Mouse (Mus musculus): ENCODE results near the gene C9orf72. TPM values are rescaled to one million over a fixed set of nuclear protein-coding genes. Genes with fewer than 3 reads are reported as not detected.
A peak's percentile ranks its signal among the peaks of the same experiment; 100 is the strongest.
"Not testable (repeated sequence)": the region's sequence is repeated elsewhere in the genome, so short reads cannot be mapped to it uniquely, and the experiment has no call there.

C9orf72 gene
- polyA plus RNA-seq (2017; shearing (Covaris generic)) = 1 to 10 TPM; 8.6 to 8.9 TPM

DNA sequence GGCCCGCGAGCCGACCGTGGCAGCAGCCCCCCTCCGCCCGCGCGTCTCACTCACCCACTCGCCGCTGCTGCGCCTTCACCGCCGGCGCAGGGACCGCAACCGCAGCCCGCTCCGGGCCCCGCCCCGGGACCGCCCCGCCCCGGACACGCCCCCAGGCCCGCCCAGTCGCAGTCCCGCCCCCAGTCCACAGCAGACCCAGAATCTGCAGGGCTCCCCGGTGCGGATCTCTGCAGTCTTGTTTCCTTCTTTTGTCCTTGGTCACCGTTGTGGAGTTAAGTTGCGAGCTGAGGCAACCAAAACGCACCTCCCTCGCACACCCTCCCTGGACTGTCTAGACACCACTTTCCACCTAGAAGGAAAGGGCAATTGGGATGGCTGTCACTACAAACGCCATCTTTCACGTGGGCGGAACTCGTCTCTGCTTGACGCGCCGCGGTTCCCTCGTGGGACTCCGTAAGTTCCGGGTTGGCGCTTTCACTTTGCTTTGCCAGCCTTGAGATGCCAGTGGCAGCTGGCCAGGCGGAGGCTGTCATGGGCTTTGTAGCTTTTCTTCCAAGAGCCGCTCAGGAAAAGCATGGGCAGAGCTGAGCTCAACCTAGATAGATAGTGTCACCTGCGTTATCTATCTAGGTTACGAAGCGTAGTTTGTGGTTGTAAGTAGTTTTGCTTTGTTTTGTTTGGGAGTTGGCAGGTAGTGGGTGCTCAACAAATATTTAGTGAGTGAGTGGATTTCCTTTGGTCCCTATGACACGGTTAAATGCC is at the start of gene C9orf72:
Gene C9orf72 (minus strand): TSS at position 442 of the 762 bp plus-strand sequence.
- ATAC-seq = peak; percentile 85

DNA sequence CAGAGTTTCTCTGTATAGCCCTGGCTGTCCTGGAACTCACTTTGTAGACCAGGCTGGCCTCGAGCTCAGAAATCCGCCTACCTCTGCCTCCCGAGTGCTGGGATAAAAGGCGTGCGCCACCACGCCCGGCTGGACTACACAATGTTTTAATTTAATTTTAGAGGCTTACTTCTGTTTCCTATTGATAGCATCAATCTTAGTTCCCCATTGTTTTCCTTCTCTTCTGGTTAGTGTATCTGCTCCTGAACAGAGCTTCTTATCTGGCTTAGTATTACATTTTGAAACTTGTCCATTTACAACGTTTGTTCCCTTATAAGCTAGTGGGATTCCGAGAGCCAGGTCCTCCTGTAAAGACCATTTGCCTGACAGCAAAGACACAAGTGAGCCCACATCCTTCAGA is 33.0 kb upstream of the C9orf72 start:
- no peak for ATAC-seq

DNA sequence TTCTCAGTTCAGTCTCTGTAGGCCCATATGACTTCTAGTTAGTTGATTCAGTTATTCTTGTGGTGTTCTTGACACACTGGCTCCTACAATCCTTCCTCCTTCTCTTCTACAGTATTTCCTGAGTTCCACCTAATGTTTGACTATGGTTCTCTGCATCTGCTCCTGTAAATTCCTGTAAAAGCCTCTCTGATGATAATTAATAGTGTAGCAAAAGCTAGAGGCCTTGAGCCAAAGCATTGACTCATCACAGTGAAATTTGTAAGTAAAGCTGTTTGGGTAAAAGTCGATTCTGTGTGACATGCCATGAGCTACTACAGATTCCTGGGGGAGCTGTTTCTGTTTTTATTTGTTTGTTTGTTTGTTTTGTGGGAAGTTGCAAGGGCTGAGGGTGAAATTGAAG is 18.0 kb upstream of the C9orf72 start:
- no peak for ATAC-seq

DNA sequence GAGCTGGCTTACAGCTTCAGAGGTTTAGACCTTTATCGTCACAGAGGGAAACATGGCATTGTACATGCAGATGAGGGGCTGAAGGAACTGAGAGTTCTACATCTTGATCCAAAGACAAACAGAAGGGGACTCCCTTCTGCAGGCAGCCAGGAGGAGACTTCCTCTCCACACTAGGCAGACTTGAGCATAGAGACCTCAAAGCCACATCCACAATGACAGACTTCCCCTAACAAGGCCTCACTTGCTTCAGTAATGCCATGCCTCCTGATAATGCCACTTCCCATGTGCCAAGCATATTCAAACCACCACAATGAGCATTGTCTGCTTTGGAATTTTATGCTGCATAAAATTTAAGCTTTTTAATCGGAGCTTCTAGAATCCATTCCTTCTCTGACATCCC is 15.8 kb upstream of the C9orf72 start:
- no peak for ATAC-seq

DNA sequence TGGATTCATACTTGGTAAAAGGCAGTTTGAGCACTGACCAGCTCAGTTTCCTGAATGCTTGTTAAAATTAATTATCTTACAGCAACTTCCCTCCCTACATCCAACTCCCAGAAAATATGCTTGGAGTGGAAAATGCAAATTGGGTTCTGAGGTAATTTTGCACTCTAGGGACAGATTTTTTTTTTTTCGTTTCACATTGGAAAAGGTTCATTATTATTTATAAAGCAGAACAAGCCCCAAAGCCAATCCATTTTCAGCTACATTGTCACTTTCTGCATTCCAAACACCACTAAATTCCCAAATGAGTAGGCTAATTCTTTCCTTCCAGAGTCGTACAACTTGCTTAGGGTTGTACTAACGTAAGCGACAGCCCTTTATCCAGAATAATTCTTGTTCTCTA is 12.7 kb upstream of the C9orf72 start:
- no peak for ATAC-seq

GRCm38 (mm10) chr4:35238240-35238639 is 12.3 kb upstream of the C9orf72 start:
- not testable (repeated sequence) for ATAC-seq

- ATAC-seq = no peak
Measured at GRCm38 (mm10) chr4:35236313-35236712, 10.3 kb upstream of the C9orf72 start.

DNA sequence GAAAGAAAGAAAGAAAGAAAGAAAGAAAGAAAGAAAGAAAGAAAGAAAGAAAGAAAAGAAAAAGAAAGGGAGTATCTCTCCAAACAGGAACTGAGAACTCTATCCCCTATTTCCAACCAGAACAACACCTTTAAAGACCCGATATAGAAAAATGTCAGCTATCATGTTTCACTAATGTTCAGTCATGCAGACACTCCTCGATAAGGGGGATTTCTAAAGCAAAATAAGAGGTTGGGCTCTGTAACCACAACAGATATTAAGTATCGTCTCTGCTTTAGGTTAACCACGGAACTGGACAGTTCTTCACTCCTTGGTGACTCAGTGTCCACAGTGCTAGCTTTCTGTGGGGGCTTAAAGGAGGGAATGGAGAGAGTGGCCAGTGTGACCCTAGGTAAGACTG is 2.3 kb upstream of the C9orf72 start:
- no peak for ATAC-seq

- ATAC-seq = no peak
Measured at GRCm38 (mm10) chr4:35226496-35226992, 569 bp upstream of the C9orf72 start.

- ATAC-seq = peak; percentile 22
Measured at GRCm38 (mm10) chr4:35225141-35225733, 738 bp downstream of the C9orf72 start.

DNA sequence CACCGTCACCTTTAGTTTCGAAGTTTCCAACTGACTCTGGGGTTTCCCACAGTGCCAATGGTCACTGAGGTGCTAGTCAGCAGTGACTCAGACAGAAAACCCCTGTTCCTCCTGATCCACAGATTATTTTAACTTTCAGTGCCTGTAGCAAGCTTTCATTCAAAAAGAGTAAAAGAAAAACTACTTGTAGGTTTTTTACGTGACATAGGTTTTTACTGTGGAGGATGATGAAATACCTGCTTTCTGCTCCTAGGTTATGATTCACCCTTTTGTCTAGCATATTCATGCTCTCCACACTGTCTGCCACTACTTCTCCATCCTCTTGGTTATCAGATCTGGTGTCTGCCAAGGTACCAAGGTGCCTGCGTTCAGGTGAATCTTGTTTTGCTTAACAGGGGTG is 1.9 kb downstream of the C9orf72 start:
- ATAC-seq = no peak

GRCm38 (mm10) chr4:35223376-35223988 is 2.5 kb downstream of the C9orf72 start:
- ATAC-seq = no peak

DNA sequence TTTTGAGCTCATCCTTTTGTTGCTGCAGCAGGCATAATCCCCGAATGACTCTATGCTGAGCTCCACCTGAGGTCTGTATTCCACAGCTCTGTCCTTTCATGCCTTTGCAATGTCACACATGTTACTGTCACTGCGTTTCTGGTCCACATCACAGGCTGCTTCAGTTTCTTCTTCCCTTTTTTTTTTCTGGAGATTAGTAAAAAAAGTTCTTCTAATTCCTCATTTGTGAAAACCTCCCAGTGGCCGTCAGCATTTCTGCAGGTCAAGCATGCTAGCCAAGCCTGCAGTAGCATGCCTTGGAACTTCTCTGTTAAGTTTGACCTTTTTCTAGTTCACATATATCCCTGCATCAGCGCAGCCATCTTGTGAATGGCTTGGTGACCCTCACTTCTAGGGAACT is 4.1 kb downstream of the C9orf72 start:
- ATAC-seq = no peak

GRCm38 (mm10) chr4:35221131-35221530 is 4.8 kb downstream of the C9orf72 start:
- no peak for ATAC-seq

DNA sequence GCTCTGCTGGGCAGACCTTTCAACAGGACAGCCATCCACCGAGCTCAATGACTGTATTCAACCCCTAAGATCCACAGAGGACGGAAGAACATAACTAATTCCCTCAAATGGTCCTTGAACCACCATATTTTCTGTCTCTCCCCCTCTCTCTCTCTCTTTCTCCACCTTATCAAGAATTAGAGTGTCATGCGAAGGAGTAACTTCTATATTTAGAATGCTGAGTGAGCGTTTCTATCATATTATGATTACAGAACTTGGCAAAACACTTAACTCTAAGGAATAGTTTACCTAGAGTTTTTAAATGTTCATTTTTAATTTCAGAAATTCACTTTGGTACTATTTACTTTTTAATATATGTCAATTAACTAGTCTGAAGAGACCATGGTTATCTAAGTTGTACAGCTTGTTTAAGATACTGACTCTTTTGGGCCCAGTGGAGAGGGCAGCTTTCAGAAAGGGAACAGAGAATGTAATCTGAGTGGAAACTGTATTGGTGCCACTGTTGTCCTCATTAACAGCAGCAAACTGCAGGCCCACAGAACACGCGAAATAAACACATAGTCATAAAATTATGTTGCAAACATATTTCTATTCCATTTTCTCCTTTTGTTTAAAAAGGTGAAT is 5.8 kb downstream of the C9orf72 start:
- ATAC-seq = no peak

DNA sequence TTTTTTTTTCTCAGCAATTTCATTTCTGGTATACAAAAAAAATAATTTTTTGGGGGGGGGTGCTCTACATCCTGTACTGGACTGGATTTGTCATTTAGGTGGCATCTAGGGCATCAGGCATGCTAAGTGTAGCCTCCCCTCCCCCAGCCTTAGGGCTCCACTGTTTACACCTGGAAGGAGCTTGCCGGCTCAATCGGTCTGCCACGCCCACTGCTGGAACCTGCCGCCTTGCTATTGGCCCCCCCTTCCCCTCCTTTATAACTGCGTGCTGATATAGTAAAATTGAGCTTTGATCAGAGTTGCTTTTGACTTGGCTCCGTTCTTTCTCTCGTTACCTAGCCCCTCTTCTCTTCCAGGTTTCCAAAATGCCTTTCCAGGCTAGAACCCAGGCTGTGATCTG is 21.3 kb downstream of the C9orf72 start:
- no peak for ATAC-seq

- ATAC-seq = no peak
Measured at GRCm38 (mm10) chr4:35203724-35204123, 22.3 kb downstream of the C9orf72 start.

DNA sequence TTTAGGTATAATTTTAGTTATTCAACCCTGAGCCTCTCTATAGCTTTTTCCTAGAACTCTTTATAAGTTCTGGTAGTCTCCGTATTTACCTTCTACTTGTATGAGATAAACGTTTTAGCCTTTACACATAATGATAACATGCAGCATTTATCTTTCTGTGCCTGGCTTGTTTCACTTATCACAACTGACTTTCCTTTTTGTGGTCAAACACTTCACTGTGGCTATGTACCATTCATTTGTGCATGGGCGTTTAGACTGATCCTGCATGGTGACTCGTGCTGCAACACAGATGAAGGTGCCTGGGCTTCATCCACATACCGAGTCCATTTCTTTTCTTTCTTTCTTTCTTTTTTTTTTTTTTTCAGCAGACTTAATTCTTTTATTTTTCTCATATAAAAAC is 24.3 kb downstream of the C9orf72 start:
- ATAC-seq = no peak

DNA sequence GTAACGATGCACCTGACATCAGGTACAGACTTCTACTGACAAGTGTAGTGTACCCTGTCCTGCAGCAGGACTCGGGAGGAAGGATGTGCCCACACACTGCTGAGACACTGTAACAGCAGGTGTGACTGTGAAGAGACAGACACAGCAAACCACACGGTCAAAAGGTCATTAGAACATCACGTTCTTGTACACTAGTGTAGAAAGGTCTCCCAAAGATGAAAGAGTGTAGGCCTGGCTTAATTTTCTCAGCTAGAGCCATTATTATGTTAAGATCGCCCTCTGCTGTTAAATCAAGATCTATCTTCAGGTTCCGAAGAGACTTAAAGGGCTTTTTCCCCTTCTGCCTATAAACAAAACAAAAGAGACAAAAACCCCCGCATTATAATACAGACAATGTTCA is 33.2 kb downstream of the C9orf72 start:
- no peak for ATAC-seq

GRCm38 (mm10) chr4:35189794-35190193 is 36.2 kb downstream of the C9orf72 start:
- no peak for ATAC-seq

- ATAC-seq = no peak
Measured at GRCm38 (mm10) chr4:35187617-35188326, 38.2 kb downstream of the C9orf72 start.

DNA sequence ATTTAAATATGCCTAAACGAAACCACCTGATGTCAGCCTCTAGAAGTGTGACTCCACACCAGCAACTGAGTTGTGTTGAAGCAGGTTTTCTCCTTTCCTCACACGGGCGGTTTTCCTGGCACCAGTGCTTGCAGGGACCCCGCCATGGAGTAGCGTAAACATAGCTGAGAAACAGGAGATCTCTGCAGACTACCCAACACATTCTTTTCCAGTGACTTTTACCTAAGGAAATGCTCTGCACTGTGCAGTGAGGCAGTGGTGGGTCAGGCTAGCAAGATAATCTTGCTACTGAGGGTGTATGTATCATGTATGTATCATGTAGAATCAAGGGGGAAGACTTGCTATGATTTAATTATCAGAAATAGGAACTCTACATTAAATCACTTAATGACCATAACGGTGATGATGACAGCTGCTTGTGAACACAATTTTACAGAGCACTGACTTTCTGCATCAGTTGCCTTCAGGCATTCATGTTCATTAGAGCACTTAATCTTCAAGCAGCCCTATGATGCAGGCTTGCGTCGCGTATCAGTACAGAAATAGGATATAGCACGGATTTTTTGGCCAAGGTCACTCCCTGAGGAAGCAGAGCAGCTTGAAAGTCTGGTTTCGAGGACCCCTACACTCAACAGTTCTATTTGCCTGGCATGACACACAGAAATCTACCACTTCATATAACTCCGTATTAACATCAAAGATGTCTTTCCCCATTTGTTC is 47.9 kb downstream of the C9orf72 start:
- ATAC-seq = no peak

All from activated CD4-positive, CD25-positive, alpha-beta regulatory T cell, adult 4 months (primary cell).